Mouse (Mus musculus): ENCODE data around the gene Camta2. TPM values are rescaled to one million over a fixed set of nuclear protein-coding genes. Genes with fewer than 3 reads are reported as not detected.

Camta2 gene
- polyA plus RNA-seq, 1 experiment, result 0.30 TPM

DNA sequence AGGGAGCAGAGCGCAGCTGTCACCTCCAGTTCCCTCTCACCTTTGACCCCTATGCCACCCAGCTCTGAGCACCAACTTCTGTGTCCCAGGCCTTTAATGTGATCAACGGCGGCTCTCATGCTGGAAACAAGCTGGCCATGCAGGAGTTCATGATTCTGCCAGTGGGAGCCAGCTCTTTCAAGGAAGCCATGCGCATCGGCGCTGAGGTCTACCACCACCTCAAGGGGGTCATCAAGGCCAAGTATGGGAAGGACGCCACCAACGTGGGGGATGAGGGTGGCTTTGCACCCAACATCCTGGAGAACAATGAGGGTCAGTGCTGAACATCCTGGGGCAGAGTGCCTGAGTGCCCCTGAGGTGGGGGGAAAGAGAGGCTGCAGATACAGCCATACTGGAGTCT is 27.3 kb downstream of the Camta2 start:
- Histone ChIP-seq H3K4me1 (ENCODE audit: control insufficient read depth) (peaks cover 22% of the 10 kb centered on the region), H3K36me3 (ENCODE audit: control insufficient read depth) (peaks cover 50% of the 10 kb centered on the region)
- no peak for TF ChIP-seq GATA1 (IDR thresholded peaks at IDR 0.05; ENCODE audit: low read length)
- TF ChIP-seq TAL1 (IDR thresholded peaks at IDR 0.05; ENCODE audit: low read length), result no peak

DNA sequence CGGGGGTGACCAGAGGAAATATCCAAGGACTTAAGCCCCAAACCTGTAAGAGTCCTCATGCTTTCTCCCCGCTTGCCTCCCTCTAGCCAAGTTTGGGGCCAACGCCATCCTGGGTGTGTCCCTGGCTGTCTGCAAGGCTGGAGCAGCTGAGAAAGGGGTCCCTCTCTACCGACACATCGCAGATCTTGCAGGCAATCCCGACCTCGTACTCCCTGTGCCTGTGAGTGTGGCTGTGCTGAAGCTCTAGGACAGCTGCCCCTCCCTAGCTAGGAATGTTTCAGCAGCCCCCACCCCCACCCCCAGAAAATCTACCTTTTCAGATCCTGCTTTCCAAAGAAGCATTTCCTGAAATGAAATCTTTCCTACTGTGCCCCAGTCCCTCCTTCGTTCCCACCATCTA is 29.0 kb downstream of the Camta2 start:
- Histone ChIP-seq H3K9me3 (ENCODE audit: control insufficient read depth, low read length) (no peaks in the 10 kb centered on the region), H3K4me1 (ENCODE audit: control insufficient read depth) (peaks cover 30% of the 10 kb centered on the region), H3K27me3 (ENCODE audit: control insufficient read depth) (peaks cover 16% of the 10 kb centered on the region), H3K4me3 (replicated peaks) (no peak overlapping the region), H3K36me3 (ENCODE audit: control insufficient read depth) (peaks cover 34% of the 10 kb centered on the region)
- TF ChIP-seq TAL1 (IDR thresholded peaks at IDR 0.05; ENCODE audit: low read length) (no peak), GATA1 (IDR thresholded peaks at IDR 0.05; ENCODE audit: low read length) (no peak)

More for the DNA sequence above, 27.3 kb downstream of the Camta2 start:
- peaks cover 15% of the 10 kb centered on the region for H3K27me3 ChIP-seq (ENCODE audit: control insufficient read depth)
- H3K9me3 ChIP-seq (ENCODE audit: control insufficient read depth, low read length), result no peaks in the 10 kb centered on the region
- H3K4me3 ChIP-seq (replicated peaks), result no peak overlapping the region

DNA sequence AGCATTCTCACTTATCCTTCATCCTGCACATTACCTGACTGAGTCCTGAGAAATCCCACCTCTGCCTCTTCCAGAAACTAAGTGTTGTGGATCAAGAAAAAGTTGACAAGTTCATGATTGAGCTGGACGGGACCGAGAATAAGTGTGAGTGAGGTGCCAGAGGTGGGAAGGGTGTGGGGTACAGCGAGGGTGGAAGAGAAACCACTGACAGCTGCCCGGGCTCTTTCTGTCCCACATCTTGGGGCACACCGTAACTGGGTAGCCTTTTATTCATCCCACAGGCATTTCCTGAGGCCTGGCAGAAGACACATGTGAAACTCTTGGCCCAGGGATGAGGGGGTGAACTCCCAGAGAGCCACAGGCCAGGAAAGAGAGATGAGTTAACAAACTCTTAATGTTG is 29.4 kb downstream of the Camta2 start:
- Histone ChIP-seq H3K27me3 (ENCODE audit: control insufficient read depth) (peaks cover 16% of the 10 kb centered on the region), H3K4me1 (ENCODE audit: control insufficient read depth) (peaks cover 32% of the 10 kb centered on the region), H3K36me3 (ENCODE audit: control insufficient read depth) (peaks cover 30% of the 10 kb centered on the region), H3K4me3 (replicated peaks) (no peak overlapping the region), H3K9me3 (ENCODE audit: control insufficient read depth, low read length) (no peaks in the 10 kb centered on the region)
- TF ChIP-seq TAL1 (IDR thresholded peaks at IDR 0.05; ENCODE audit: low read length) (no peak), GATA1 (IDR thresholded peaks at IDR 0.05; ENCODE audit: low read length) (no peak)

DNA sequence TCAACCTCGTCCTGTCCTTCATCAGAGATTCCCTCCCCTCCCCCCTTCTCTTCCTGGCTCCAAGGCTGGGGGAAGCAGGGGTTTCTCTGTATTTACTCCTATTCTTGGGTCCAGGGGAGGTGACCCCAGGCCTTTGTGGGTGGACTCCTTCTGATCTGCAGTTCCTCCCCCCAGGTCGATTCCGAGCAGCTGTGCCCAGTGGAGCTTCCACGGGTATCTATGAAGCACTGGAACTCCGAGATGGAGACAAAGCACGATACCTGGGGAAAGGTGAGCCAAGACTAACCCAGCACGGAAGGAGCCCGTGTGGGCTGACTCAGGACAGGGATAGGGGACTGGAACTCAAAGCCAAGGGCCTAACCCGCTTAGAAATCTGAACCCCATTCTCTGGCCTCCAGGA is 29.9 kb downstream of the Camta2 start:
- Histone ChIP-seq H3K9me3 (ENCODE audit: control insufficient read depth, low read length) (no peaks in the 10 kb centered on the region), H3K4me3 (replicated peaks) (no peak overlapping the region), H3K4me1 (ENCODE audit: control insufficient read depth) (peaks cover 38% of the 10 kb centered on the region), H3K27me3 (ENCODE audit: control insufficient read depth) (peaks cover 16% of the 10 kb centered on the region), H3K36me3 (ENCODE audit: control insufficient read depth) (peaks cover 27% of the 10 kb centered on the region)
- TF ChIP-seq TAL1 (IDR thresholded peaks at IDR 0.05; ENCODE audit: low read length) (no peak), GATA1 (IDR thresholded peaks at IDR 0.05; ENCODE audit: low read length) (no peak)

DNA sequence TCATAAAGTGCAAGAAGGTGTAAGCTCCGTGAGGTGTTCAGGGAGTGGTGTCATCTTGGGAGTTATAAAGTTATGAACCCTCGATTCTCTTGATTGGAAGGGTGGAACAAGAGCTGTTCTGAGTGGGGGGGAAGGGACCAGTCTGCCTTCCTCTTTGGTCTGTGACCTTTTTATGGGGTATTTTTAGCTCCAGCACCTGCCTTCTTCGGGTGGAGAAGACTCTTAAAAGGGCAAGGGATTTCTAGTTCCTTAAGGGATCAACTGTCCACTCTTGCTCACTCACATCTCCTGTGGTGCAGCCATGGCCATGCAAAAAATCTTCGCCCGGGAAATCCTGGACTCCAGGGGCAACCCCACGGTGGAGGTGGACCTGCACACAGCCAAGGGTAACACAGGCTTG is 30.3 kb downstream of the Camta2 start:
- no peaks in the 10 kb centered on the region for H3K9me3 ChIP-seq (ENCODE audit: control insufficient read depth, low read length)
- peaks cover 27% of the 10 kb centered on the region for H3K36me3 ChIP-seq (ENCODE audit: control insufficient read depth)
- peaks cover 42% of the 10 kb centered on the region for H3K4me1 ChIP-seq (ENCODE audit: control insufficient read depth)
- H3K27me3 ChIP-seq (ENCODE audit: control insufficient read depth), result peaks cover 16% of the 10 kb centered on the region
- no peak for TF ChIP-seq TAL1 (IDR thresholded peaks at IDR 0.05; ENCODE audit: low read length)
- no peak for TF ChIP-seq GATA1 (IDR thresholded peaks at IDR 0.05; ENCODE audit: low read length)
- H3K4me3 ChIP-seq (replicated peaks), result no peak overlapping the region

DNA sequence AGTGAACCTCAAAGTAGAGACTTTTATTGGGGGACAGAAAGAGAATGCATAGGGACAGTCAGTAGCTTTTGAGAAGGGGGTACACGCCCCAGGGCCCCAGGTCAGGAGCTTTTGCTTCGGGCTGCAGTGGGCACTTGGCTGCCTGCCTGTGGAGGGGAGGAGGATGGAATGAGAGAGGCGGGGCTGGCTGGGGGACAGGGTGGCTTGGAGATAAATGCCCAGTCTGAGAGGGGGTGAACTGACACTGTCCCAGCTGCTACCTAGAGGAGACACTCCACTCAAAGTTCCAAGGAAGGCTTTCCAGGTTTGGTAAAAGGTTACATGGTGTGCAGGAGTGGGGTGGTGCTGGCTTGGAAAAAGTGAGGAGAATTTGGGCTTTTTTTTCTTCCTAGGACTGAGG is 30.9 kb downstream of the Camta2 start, which contains the start of gene Eno3:
Gene Eno3, plus strand, starts transcription at position 239 of the 400 bp plus-strand sequence.
- Histone ChIP-seq H3K9me3 (ENCODE audit: control insufficient read depth, low read length) (no peaks in the 10 kb centered on the region), H3K4me3 (replicated peaks) (peak within 1 kb of the TSS; percentile 79), H3K4me1 (ENCODE audit: control insufficient read depth) (peaks cover 48% of the 10 kb centered on the region), H3K27me3 (ENCODE audit: control insufficient read depth) (peaks cover 16% of the 10 kb centered on the region), H3K36me3 (ENCODE audit: control insufficient read depth) (peaks cover 27% of the 10 kb centered on the region)
- TF ChIP-seq GATA1 (IDR thresholded peaks at IDR 0.05; ENCODE audit: low read length) (no peak), TAL1 (IDR thresholded peaks at IDR 0.05; ENCODE audit: low read length) (no peak)

DNA sequence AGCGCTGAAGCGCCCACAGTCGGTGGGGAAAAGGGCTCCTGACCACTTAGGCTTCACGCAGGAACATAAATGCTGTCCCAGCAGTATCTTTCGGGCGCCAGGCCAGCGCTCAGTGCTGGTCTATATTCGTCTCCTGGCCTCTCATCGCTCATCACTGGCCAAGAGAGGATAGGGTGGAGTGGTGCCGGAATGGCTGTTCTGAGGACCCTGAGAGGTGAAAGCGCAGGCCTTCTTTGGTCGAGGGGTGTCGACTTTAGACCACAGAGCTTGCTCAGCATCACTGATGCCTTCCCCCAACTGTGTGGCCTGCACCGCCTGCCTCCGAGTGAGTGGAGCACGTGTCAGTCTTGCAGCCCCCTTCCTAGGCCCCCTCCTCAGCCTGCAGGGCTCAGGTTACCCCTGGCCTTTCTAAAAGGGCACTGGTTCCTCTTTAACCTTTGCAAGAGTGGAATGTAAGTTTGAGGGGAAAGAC is 31.4 kb downstream of the Camta2 start:
- H3K36me3 ChIP-seq (ENCODE audit: control insufficient read depth), result peaks cover 27% of the 10 kb centered on the region
- no peak for TF ChIP-seq GATA1 (IDR thresholded peaks at IDR 0.05; ENCODE audit: low read length)
- TF ChIP-seq TAL1 (IDR thresholded peaks at IDR 0.05; ENCODE audit: low read length), result no peak
- H3K4me1 ChIP-seq (ENCODE audit: control insufficient read depth), result peaks cover 53% of the 10 kb centered on the region
- H3K4me3 ChIP-seq (replicated peaks), result peak overlapping the region; percentile 79
- H3K9me3 ChIP-seq (ENCODE audit: control insufficient read depth, low read length), result no peaks in the 10 kb centered on the region
- peaks cover 16% of the 10 kb centered on the region for H3K27me3 ChIP-seq (ENCODE audit: control insufficient read depth)

DNA sequence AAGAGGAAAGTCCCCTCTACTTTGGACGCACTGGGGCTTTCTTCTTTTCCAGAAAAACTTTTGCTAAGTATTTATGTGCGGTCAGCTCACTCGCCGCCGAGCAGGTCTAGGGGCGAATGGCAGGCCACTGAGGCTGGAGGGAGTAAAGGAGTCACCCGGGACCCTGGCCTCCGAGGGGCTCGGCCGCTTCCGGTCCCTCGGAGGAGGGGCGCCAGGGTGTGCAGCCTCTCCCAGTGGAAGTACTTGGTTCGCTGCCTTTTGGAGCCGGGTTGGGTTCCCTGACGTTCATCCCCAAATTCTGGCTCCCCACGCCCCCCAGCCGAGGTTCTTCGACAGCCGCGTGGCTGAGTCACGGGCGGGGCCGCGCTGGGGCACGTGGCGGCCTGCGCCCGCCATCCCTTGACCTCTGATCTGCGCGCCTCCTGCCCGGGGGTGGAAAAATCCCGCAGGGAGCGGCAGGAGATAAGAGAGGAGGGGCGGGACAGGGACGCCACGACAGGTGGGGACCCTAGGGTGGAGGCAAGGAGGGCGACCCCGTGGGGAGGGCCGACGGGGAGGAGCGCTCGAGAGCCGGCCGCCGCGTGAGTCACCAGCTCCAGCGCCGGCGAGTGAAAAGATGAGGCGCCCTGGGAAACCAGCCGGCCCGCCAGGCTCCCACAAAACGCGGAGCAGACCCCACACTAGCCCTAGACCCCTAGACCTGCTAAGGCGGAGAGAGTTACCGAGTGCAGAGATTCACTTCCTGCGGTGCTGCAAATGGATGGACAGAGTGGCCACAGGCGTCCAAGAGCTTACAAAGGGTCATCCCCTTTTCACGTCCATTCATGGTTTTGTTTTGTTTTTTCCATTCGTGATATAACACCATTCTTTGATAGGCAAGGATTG is 32.1 kb downstream of the Camta2 start:
- Histone ChIP-seq H3K4me1 (ENCODE audit: control insufficient read depth) (peaks cover 59% of the 10 kb centered on the region), H3K27me3 (ENCODE audit: control insufficient read depth) (peaks cover 16% of the 10 kb centered on the region), H3K4me3 (replicated peaks) (peak overlapping the region; percentile 79), H3K36me3 (ENCODE audit: control insufficient read depth) (peaks cover 28% of the 10 kb centered on the region), H3K9me3 (ENCODE audit: control insufficient read depth, low read length) (no peaks in the 10 kb centered on the region)
- no peak for TF ChIP-seq TAL1 (IDR thresholded peaks at IDR 0.05; ENCODE audit: low read length)
- no peak for TF ChIP-seq GATA1 (IDR thresholded peaks at IDR 0.05; ENCODE audit: low read length)

DNA sequence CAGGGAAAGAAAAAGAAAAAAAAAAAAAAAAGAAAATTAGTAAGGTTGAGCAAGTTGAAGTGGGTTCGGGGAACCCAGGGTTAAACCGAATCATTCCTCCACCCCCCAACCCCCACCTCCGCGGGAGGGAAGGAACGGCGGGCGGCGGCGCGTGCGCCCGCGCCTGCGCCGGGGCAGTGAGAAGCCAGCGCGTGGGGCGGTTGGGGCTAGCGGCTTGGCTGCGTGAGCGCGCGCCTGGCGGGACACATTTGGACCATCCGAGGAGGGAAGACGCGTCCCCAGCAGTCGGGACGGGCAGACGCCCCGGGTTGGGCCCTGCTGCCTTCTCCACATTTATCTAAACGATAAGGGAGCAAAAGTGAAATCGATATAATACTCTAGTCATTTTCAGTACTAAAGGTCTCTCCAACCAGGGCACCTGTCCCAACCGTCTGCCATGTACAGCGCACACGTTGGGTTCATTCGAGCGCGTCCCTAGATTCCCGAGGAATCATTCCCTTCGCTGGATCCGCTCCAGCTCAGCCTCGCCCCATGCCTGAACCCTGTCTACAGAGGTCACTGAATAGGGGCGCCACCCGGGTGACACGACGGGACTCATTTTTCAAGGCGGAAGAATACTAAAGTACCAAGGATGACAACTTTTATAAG is 32.9 kb downstream of the Camta2 start:
- H3K4me1 ChIP-seq (ENCODE audit: control insufficient read depth), result peaks cover 67% of the 10 kb centered on the region
- H3K4me3 ChIP-seq (replicated peaks), result peak overlapping the region; percentile 79
- peaks cover 31% of the 10 kb centered on the region for H3K36me3 ChIP-seq (ENCODE audit: control insufficient read depth)
- TF ChIP-seq GATA1 (IDR thresholded peaks at IDR 0.05; ENCODE audit: low read length) (no peak), TAL1 (IDR thresholded peaks at IDR 0.05; ENCODE audit: low read length) (no peak)
- peaks cover 16% of the 10 kb centered on the region for H3K27me3 ChIP-seq (ENCODE audit: control insufficient read depth)
- no peaks in the 10 kb centered on the region for H3K9me3 ChIP-seq (ENCODE audit: control insufficient read depth, low read length)

All from erythroblast, embryonic 14.5 days (primary cell).